Comparison of ENCODE assay signal across 12 mouse cellular contexts in genomic region chr3:119329063-119329462, GRCm38 (mm10).
"Had no signal": no experiment of that assay in that cellular context is flagged by ENCODE, and none has a peak within 500 bp of the region (broad histone marks: within the 10 kb centered on the region; RNA-seq: fewer than 3 reads in every experiment).

No protein-coding gene starts in this region.

- H3K27me3 ChIP-seq: liver, embryonic 13.5 days had no signal

- H3K4me3 ChIP-seq: left cerebral cortex, adult 2 months; liver, embryonic 13.5 days had no signal

- H3K27ac ChIP-seq: left cerebral cortex, adult 2 months; liver, embryonic 13.5 days had no signal

- H3K4me1 ChIP-seq: liver, embryonic 13.5 days had no signal

- H3K9ac ChIP-seq: liver, embryonic 13.5 days had no signal

- H3K4me2 ChIP-seq: liver, embryonic 13.5 days; midbrain, embryonic 11.5 days had no signal

- DNase-seq: kidney, adult 9 months; kidney, postnatal 14 days; kidney, postnatal 4 days; liver, embryonic 13.5 days; lung, adult 2 months; lung, postnatal 14 days; lung, postnatal 4 days; thymus, adult 2 months; thymus, postnatal 14 days; thymus, postnatal 4 days had no signal

- H3K36me3 ChIP-seq: liver, embryonic 13.5 days had no signal
